Mouse (Mus musculus): Measurements from ENCODE around the gene Arl14. TPM values are rescaled to one million over a fixed set of nuclear protein-coding genes. Genes with fewer than 3 reads are reported as not detected.
A peak's percentile ranks its signal among the peaks of the same experiment; 100 is the strongest.

Gene Arl14
- polyA plus RNA-seq, 1 experiment = not detected

GRCm38 (mm10) chr3:69205266-69206054 lies 16.8 kb upstream of the Arl14 start:
- TF ChIP-seq GATA1 (IDR thresholded peaks at IDR 0.05; ENCODE audit: low read length) = peak; percentile 5

DNA sequence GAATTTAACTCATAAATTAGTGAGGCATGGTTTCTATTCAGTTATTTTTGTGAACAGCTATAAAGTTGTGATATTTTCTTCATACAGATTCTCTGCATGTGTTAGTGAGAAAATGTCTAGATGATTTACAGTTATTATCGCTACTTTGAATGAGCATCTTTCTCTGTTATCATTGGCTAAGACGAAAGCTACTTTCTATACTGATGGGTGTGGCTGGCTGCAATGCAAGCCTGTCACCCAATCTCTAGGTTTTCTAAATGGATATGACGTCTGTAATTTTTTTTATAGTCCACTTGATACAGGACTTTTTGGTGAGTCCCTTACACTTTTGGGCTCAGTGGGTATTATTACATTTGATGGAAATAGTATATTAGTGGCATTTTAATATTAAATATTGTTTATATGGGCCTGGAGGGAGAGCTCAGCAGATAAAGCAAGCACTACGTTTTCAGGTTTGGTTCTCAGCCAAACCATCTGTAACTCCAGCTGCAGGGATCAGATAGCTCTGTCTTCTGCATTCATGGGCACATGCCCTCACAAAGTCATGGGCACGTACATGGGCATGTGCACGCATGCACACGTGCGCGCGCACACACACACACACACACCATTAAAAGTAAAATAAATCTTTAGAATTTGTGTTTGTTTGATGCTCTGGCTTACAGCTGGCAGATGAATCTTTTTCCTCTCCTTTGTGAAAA lies 15.9 kb upstream of the Arl14 start:
- TF ChIP-seq GATA1 (IDR thresholded peaks at IDR 0.05; ENCODE audit: low read length) = no peak

- TF ChIP-seq GATA1 (IDR thresholded peaks at IDR 0.05; ENCODE audit: low read length) = no peak
Measured at GRCm38 (mm10) chr3:69208441-69209309, 13.5 kb upstream of the Arl14 start.

GRCm38 (mm10) chr3:69212246-69212645 lies 10.0 kb upstream of the Arl14 start:
- no peak for TF ChIP-seq GATA1 (IDR thresholded peaks at IDR 0.05; ENCODE audit: low read length)

GRCm38 (mm10) chr3:69213465-69213864 lies 8.8 kb upstream of the Arl14 start:
- TF ChIP-seq GATA1 (IDR thresholded peaks at IDR 0.05; ENCODE audit: low read length) = no peak

- TF ChIP-seq GATA1 (IDR thresholded peaks at IDR 0.05; ENCODE audit: low read length) = no peak
Measured at GRCm38 (mm10) chr3:69214566-69214965, 7.7 kb upstream of the Arl14 start.

DNA sequence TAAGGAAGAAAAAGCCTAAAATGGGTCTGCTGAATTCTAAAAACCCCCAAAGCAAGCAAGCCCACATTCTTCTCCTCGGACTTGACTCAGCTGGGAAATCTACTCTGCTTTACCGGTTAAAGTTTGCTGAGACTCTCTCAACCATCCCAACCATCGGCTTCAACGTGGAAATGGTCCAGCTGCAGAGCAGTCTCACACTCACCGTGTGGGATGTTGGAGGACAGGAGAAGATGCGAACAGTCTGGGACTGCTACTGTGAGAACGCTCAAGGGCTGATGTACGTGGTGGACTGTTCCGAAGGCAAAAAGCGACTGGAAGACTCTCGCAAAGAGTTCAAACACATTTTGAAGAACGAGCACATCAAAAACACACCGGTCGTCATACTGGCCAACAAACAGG lies 282 bp downstream of the Arl14 start:
- TF ChIP-seq GATA1 (IDR thresholded peaks at IDR 0.05; ENCODE audit: low read length) = no peak

DNA sequence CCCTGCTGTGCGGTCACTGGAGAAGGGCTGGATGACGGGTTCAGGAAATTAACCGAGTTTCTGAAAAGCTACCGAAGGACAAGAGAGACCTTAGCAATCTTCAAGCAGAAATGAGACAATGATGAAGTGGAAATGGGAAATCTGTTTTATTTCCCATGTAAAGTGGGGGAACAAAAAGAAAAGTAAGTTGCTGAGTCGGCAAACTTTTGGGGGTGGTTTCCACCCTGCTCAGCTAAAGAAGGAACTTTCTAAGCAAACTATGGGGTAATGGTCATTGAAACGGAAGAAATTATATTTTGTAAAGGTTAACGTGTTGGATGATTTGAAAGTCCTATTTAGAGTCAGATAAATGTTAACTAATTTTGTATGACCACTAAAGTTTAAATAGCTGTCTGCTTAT lies 768 bp downstream of the Arl14 start:
- no peak for TF ChIP-seq GATA1 (IDR thresholded peaks at IDR 0.05; ENCODE audit: low read length)

- no peak for TF ChIP-seq GATA1 (IDR thresholded peaks at IDR 0.05; ENCODE audit: low read length)
Measured at GRCm38 (mm10) chr3:69223666-69224065, 1.4 kb downstream of the Arl14 start.

DNA sequence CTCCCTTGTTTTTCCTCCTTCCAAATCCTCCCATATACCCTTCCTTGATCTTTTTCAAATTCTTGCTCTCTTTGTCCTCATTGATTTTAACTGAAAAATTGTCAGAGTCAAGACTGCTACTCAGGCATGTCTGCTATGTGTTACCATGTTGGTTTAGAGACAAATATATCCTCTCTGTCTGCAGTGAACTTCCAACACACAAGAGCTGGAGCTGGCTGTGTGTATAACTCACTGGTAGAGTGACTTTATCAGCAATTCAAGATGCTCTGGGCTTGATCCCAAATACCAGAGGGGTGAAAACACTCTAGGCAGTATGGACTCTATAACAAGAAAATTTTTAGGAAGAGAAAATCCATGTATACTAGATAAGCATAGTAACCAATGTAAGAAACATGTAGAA lies 2.8 kb downstream of the Arl14 start:
- TF ChIP-seq GATA1 (IDR thresholded peaks at IDR 0.05; ENCODE audit: low read length) = no peak

- TF ChIP-seq GATA1 (IDR thresholded peaks at IDR 0.05; ENCODE audit: low read length) = no peak
Measured at GRCm38 (mm10) chr3:69226496-69226895, 4.3 kb downstream of the Arl14 start.

- TF ChIP-seq GATA1 (IDR thresholded peaks at IDR 0.05; ENCODE audit: low read length) = no peak
Measured at GRCm38 (mm10) chr3:69228002-69228401, 5.8 kb downstream of the Arl14 start.

- TF ChIP-seq GATA1 (IDR thresholded peaks at IDR 0.05; ENCODE audit: low read length) = no peak
Measured at GRCm38 (mm10) chr3:69231522-69232138, 9.4 kb downstream of the Arl14 start.

- no peak for TF ChIP-seq GATA1 (IDR thresholded peaks at IDR 0.05; ENCODE audit: low read length)
Measured at GRCm38 (mm10) chr3:69234525-69234924, 12.3 kb downstream of the Arl14 start.

DNA sequence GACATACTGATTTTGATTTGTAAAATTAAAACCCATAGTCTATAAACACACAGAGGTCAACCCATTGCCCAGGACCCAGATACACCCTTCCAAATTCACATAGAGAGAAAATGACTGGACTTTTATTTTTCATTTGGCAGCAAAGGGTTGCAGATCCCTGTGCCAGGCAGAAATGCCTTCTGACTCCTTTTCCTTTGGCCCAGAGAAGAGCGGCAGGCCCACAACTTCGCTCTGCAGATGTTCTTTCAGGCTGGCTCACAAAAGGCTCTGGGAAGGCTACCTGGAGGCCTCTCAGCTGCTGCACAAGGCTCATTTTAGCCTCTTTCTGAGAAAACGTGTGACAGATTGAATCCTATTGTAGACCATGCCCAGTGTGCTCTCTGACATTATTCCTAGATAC lies 13.6 kb downstream of the Arl14 start:
- no peak for TF ChIP-seq GATA1 (IDR thresholded peaks at IDR 0.05; ENCODE audit: low read length)
